Mouse (Mus musculus) CD8-positive naive resting alpha-beta T cell, adult 2 months (primary cell): ENCODE results near the gene Slc2a13.

Experiments used
- DNase-seq, 2 experiments: peaks; one replicate each; pipeline ENCODE4 v3.0.0; 2022; ENCODE audit warnings: low read depth in 2 of 2, low spot score in 2 of 2

The Slc2a13 gene

DNA sequence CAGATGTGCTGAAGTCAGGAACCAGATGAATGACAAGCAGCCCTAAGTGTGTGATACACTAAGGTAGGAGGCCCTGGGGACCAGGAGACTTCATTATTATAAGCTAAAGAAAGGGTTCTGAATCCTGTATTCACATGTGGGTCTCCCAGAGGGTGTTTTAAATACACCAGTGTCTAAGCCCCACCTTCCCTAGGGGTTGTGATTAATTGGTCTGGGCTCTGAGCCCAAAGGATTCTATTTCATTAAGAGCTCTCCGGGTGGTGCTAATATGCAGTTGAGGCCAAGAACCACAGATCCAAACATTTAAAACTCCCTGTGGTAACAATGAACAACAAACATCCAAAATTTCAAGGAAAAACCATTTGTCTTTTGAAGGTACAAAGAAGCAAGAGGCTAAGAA, 70.4 kb downstream of the Slc2a13 start:
- no peak for DNase-seq

DNA sequence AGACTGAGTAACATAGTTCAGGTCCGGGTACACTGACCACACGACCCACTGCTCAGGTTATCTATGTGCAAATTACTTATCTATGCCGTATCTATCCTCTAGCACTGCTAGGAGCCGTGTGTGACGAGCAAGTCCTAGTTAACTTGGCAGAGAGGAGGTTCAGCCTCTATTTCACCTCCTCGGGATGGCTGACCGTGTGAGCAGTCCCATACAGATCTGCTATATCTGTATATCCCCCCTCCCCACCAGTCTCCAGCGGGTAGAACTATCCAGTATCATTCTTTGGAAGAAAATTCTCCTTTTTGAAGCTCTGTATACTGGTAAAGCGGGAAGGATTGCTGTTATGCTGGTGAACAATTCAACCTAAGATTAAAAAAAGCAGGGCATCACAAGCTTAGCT, 70.8 kb downstream of the Slc2a13 start:
- DNase-seq: no peak

DNA sequence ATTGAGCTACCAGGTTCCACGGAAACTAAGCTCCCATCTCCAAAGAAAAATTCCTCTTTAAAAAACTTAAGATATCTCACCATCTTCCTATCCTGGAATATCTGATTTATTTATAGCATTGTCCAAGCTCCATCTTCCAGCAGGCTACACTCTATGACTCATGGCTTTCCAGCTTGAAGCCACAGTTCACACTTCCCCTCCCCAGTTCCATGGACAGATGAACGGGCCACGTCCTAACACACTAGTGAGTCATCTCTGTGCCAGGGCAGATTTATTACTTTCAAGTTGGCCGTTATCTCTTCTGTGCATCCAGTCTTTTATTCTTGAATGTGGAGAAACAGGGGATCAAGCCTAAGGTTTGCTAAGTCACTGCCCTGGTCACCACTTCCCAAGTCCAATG, 78.0 kb downstream of the Slc2a13 start:
- no peak for DNase-seq

DNA sequence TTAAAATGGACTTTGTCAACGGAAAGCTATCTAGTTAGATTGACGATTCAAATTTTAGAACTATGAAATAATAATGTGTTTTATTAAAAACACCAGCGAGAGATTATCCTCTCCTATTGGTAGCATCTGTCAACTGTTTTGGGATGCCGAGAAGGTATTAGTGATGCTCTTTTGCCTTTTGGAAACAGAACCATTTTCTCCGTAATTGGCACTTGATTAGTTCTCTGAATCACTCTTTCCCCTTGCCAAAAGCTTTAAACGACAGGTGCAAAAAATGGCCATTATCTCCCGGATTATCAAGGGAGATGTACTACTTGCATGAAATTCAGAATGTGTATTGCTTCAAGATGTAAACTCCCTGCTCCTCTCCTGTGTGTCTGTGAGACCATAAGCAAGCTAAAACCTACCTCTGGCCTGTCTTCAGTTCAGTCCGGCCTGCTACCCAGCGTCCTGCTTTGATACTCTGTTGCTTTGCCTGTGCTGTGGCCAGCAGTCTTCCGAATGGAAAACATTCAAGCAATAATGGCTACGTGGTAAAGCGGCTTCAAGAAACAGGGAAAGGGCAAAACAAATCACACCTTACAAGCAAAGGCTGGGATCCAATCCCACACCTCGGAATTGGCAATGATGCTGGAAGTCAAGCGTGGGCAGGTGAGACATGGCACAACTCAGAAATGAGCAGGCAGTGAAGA, 93.0 kb downstream of the Slc2a13 start:
- no peak for DNase-seq

DNA sequence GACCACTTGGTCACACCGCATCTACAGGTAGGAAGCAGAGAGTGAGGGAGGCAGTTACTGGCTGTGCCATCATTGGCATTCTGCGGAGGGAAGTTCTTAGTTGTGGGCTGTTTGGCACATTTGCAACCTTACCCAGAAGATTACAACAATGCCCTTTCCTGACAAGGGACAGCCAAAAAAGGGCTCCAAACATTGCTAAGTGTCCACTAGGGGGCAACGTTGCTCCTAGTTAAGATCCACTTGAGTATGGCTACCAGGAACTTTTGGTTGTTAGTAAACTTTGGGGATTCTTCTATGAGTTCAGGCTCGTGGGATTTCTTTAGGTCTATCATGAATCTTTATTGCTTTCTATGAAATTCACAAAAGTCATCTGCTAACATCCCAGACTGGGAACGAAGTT, 95.3 kb downstream of the Slc2a13 start:
- DNase-seq: no peak

DNA sequence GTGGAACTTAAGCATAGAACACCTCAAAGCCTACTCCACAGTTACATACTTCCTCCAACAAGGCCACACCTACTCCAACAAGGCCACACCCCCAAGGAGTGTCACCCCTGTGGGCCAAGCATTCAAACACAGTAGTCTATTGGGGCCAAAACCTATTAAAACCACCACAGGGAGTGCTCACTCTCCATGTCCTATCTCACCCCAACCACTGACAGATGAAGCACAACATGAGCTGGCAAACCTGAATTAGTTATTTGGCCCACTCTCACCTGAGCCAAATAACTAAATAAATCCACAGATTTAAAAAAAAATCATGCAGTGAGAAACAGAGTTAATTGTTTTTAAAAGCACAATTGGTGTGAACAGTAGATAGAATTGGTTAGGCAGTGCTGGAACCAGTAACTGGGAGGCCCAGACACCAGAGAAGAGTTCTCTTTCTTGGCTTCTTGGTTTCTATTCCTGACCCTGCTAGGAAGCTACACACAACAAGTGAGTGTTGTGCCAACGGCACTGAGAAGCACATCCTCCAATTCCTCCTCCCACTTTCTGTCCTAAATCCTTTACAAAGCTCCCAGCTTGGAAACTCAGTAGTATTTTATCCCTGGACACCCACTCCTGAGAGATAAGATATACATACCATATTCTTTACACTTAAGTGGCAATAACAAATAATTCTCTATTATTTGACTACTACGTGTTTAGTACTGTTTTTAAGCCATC, 99.2 kb downstream of the Slc2a13 start:
- no peak for DNase-seq

DNA sequence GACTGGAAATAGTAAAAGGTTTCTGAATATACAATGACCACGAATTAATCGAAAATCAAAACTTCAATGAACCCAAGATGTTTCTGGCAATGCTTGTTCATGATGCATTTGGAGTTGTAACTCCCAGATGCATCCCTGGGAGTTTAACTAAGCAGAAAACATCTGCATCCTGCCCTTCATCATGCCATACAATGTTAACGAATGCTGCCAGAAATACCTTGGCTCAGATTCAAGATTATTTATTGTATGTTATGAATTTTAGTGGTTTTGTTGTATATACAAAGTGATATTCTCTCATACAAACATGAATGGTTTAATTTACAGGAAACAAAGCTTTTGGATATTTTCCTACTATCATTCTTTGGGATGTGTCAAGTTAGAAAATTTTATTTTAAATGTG, 107.7 kb downstream of the Slc2a13 start:
- no peak for DNase-seq

DNA sequence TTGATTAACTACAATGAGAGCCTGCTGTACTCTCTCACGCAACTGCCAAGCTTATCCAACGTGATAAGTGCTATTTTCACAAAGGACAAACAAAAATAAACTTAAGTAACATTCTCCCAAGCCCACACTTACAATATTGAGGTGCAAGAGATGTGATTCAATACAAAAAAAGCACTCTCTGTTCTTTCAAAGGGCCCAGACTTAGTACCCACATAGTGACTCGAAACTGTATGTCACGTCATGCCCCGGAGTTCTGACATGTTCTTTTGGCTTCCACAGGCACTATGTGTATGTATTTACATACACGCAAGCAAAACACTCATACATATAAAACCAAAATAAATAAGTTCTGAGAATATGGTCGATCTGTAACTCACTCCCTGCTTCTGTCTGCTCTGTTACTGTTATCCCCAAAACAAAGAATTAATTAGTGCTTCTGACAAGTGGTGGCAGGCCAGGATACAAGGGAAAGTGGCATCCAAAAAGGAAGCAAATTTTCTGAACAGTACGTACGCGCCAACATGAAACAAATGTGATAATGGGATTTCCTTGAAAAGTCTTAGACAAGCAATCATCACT, 109.1 kb downstream of the Slc2a13 start:
- DNase-seq: no peak

DNA sequence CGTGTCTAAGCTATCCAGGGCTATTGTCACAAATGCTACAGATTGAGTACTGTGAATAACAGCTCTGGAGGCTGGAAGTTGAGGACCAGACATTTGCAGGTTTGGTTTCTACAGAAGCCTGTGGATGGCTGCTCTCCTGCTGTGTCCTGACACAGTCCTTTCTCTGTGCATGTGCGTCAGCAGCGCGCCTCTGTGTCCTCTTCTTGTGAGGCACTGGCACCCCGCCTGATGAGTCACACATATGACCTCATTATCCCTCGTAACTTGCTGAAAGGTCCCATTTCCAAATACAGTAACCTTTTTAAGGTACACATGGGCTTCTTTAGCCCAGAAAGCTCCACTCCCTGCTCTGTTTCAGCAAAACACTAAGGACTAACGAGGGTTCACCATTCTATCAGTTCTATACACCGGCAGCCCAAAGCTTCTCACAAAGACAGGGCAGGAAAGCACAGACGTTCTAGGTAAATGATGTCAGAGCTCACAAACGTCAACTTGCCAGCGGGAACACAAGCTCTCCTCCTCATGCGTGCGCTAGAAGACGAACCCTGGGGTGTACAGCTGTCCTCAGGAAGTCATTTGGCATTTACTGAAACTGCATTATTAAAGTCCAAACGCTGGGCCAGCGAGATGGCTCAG, 109.9 kb downstream of the Slc2a13 start:
- DNase-seq: no peak

DNA sequence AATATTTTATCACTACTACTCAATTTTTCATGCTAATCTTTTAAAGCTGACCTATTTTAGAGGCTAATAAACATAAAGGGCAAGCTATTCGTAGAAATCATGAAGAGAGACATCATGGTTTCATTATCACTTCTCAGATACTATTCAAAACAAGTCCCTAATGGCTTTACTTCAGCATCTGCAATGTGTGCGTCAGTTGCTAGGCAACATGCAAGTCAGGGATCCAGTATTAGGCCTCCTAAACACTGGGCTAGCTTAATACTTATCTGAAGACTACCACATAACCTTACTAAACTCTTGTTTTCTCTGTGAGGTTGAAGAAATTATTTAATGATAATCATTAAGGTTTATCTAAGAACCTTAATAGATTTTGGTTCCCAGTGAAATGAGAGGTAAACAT, 111.1 kb downstream of the Slc2a13 start:
- DNase-seq: no peak

DNA sequence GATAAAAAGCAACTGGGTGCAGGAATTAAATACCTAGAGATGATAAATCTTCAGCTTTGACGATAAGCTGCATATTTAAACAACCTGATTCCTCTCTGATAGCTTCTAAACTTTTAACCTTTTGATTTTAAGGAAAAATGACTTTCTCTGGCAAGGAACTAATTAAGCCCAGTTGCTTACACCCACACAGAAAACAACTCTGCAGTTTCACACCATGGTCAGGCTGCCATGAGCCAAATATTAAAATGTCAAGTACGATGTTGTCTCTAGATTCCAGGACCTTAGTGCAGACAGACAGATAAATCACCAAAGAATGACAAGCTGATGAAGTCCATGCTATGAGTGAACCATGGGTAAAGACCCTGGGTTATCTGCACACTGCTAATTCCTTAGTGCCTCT, 115.9 kb downstream of the Slc2a13 start:
- DNase-seq: no peak

DNA sequence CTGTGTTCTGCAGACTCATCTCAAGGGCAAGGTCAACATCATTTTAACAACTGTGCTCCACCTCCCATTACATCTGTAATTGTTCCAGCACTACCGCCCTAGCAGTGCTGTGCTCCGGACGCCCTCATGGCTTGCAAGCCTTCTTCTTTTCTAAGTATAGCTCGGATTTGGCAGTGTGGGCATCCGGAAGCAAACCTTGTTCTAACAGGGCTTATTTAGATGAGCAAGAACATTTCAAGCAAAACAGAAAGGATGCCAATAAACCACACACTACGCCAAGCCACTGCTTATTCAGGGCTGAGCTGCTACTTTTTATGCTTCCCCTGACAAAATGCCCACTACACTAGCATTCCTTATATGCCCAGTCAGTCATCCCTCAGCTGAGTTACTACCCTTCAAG, 127.7 kb downstream of the Slc2a13 start:
- no peak for DNase-seq

DNA sequence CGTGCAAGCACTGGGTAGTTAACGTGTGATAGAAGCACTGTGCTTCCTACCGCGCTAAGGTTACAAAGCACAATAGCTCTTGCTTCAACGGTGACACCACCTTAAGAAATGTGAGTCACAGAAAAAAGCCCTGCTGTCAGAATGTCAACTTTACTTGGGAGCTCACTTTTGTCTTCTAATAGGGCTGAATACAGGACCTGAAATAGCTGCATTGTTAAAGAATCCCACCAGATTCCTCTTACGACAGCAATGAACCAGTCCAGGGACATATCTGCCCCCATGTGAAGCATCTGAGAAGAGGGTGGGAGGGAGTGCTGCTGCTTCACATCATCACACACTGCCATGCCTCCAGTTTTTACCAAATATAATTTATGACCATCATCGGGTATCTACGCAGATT, 129.6 kb downstream of the Slc2a13 start:
- no peak for DNase-seq

DNA sequence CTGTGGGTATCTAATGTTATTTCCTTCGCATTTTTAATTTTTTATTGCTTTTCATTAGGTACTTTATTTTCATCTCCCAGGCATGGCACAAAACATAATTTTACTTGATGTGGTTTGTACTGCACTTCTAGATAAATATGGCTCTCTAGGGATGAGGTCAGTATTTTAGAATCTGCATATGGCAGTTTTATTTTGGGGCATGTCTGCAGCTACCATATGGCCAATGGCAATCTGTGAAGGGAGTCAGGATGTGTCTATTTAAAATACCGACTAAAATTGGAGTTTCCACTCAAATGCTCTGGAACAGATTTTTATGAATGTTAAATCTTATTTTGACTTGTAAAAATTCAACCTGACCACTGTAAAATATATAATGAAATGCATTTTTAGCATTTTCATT, 133.2 kb downstream of the Slc2a13 start:
- no peak for DNase-seq

DNA sequence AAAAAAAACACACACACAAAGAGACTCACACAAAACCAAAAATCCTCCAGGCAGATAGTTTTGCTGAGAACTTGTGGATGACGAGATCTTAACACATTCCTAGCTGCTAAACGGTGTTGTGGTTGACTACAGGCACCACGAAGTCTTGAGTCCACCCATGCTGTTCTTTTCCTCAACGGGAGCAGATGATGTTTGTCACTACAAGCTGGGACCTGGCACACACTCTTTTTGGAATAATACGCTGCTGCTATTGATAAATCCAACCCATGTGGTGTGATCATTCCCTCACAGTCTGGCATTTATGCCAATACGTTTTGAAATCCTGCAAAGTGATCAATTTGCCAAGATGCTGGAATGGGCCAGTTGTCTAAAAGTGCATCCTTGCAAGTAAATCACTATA, 147.6 kb downstream of the Slc2a13 start:
- DNase-seq: no peak

DNA sequence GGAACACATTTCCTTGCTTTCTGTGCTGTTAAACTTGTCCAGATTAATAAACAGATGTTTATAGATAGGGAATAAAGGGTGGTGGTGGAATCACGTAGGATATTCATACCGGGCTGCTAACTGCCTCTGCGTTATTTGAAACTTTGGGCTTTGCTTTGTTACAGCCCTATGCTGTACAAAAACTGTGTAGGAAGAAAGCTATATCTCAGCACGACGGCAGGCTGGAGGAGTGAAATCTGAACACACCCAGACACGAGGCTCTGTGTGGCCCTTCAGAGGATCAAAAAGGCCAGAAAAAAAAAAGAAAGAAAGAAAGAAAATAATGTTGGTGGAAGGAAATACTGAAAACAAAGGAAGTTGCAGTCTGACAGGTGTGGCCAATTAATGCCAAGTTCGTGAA, 166.1 kb downstream of the Slc2a13 start:
- DNase-seq: no peak

DNA sequence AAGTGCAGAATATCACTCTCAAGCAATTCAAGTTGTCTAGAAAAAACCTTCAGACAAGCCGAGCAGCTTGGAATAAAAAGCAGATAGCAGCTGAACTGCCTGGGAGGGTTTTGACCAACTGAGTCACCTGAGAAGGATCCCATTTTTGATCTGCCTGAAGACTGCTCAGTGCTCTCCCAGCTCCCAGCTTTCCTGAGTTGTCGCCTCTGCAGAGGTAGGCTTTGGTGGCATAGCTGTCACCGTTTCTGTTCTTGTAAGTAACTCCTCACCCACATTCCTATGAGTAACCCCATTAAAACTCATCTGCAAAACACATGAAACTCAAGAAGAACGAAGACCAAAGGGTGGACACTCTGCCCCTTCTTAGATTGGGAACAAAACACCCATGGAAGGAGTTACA, 177.9 kb downstream of the Slc2a13 start:
- DNase-seq: no peak

DNA sequence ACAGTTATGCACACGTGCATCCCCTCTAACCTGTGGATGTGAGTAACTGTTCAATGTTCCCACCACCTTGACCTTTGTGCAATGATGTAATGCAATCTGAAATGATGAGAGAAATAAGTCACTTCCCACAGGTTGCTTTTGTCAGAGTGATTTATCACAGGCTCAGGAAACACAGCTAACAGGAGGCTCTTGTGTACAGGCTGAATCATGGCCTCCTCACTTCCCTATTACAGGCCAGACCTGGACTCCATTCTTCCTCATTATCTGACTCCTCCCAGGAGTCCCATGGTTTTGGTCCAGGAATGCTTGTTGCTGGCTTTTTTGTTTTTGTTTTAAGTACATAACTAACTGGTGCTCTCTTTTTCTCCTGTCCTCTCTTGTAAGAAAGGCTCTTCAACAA, 189.4 kb downstream of the Slc2a13 start:
- no peak for DNase-seq

DNA sequence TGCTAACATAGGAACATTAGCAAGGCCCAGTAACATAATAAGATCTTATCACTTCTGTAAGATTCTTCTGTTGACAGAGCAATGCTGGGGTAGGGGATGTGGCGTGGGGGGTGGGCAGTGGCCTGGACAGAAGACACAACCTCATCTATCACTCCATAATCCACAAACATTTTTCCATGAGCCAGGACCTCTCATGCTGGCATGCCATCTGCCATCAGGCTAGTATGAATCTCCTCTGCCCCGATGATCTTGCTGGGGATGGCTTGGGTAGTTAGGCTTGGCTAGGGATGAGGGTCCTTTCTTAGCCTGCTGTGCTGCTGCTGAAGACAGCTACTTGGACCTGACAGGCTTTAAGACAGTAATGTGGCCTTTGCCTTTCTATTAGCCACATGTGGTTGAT, 190.5 kb downstream of the Slc2a13 start:
- DNase-seq: no peak

DNA sequence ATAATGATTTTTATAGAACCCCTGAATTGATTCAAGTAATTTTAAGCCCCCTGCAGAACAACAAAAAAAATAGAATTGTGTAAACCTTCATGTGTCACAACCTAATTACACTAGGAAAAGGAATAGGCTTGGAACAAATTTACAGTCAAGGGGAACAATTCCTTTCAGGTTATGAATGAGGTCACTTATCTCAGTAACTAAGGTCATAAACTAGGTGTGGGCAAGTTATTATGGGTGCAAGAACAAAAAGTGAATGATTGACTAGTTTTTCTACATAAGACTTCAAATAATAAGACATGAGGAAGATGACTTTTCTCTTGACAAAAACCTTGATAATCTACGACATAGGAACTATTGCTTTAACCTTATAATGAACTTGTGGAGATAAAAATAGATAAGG, 191.2 kb downstream of the Slc2a13 start:
- no peak for DNase-seq

DNA sequence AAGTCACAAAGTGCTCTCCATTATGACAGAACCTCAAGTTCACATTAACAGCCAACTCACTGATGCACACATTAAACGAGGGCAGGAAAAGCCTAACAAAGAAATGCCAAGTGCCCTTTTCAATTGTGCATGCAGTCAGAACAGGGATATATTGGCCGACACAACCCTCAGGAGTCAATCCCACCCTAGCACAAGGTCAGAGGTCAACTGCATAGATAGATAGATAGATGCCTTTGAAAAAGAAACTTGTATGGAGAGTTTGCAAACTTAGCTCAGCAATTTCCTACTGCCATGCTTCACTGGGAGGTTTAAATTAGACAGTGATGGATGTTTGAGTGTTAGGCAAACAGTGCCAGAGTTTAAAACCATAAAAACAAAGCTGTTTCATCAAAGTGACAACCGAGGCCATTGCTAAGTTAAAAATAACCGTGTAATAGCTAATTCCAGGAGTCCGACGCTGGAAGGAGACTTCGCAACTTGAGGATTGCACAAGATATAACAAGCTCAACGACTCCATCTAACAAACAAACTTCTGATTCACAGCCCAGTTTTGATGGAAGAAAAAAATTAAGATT, 194.2 kb downstream of the Slc2a13 start:
- DNase-seq: no peak

DNA sequence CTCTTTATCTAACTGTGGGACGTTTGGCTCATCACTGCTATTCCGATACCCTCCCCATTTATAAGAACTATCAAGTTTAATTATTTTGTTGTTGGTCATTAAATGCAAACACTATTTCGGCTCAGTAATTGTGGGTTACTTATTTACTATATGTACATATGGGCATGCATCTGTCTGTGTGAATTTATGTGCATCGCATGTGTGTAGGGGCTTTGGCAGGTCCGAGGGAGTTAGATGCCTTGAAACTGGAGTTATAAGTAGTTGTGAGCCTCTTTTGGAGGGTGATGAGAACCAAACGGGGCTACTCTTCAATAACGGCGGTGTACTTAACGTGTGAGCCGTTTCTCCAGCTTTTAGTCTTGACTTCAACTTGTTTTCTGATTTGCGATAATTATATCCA, 195.5 kb downstream of the Slc2a13 start:
- DNase-seq: no peak
